Mouse (Mus musculus) thymus, postnatal 25 days (tissue): ENCODE measurements around the gene Vps45.
"Not testable (repeated sequence)": the region's sequence is repeated elsewhere in the genome, so short reads cannot be mapped to it uniquely, and the experiment has no call there.

Experiments
- DNase-seq: peaks from one replicate; pipeline ENCODE4 v3.0.0; 2022

The Vps45 gene

GRCm38 (mm10) chr3:95965518-95966451, 92.5 kb downstream of the Vps45 start:
- DNase-seq = peak; percentile 59

GRCm38 (mm10) chr3:95963681-95964080, 94.6 kb downstream of the Vps45 start:
- DNase-seq = peak; percentile 71

GRCm38 (mm10) chr3:95963230-95963629, 95.0 kb downstream of the Vps45 start:
- no peak for DNase-seq

- DNase-seq = not testable (repeated sequence)
These were observed 96.1 kb downstream of the Vps45 start for GRCm38 (mm10) chr3:95962182-95962581.

- DNase-seq = no peak
These were observed 98.5 kb downstream of the Vps45 start for GRCm38 (mm10) chr3:95959807-95960206.

GRCm38 (mm10) chr3:95959082-95959481, 99.2 kb downstream of the Vps45 start:
- peak; percentile 42 for DNase-seq

GRCm38 (mm10) chr3:95957359-95958148, 100.7 kb downstream of the Vps45 start:
- DNase-seq = no peak

- no peak for DNase-seq
These were observed 102.9 kb downstream of the Vps45 start for GRCm38 (mm10) chr3:95955318-95955717.

GRCm38 (mm10) chr3:95954648-95955173, 103.6 kb downstream of the Vps45 start:
- not testable (repeated sequence) for DNase-seq

GRCm38 (mm10) chr3:95953522-95953921, 104.7 kb downstream of the Vps45 start:
- DNase-seq = no peak

- no peak for DNase-seq
These were observed 105.2 kb downstream of the Vps45 start for GRCm38 (mm10) chr3:95953023-95953422.

GRCm38 (mm10) chr3:95951566-95951965, 106.7 kb downstream of the Vps45 start:
- not testable (repeated sequence) for DNase-seq

GRCm38 (mm10) chr3:95950763-95951551, 107.3 kb downstream of the Vps45 start:
- DNase-seq = peak; percentile 92
